Mouse (Mus musculus): ENCODE measurements around the gene Gm26897.

DNA sequence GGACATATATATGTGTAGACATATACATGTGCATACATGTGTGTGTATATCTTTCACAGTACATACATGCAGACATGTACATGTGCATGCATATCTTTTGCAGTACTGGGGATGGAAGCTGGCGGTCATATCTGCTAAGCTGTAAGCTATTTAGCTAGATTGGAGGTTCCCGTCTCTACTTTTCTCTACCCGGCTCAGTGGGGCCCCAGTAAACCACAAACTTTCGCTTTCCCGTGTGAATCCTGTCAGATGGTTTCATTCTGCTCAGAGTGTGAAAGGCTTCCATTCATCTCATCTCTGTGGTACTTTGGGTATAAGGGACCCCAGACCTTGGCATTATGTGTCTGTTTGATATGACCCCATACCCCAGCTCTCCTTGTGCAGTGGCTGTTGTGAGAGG is 46.4 kb upstream of the Gm26897 start:
- TF ChIP-seq GATA1 (IDR thresholded peaks at IDR 0.05; ENCODE audit: borderline replicate concordance, low read length) (no peak), FLI1 (IDR thresholded peaks at IDR 0.05; ENCODE audit: low read length) (no peak)
